ENCODE assay signal across 9 mouse cellular contexts in genomic region chr9:101200627-101201026, GRCm38 (mm10). TPM values are rescaled to one million over a fixed set of nuclear protein-coding genes. Genes with fewer than 3 reads are reported as not detected.
DNase-seq lines count a peak whose midpoint lies in the region; ATAC-seq and TF ChIP-seq lines count a peak whose summit lies in the region.
"Had no signal": no experiment of that assay in that cellular context is flagged by ENCODE, and none has a peak within 500 bp of the region (broad histone marks: within the 10 kb centered on the region; RNA-seq: fewer than 3 reads in every experiment).

No protein-coding gene starts in this region.

- no peak for ATAC-seq in kidney, embryonic 16.5 days (ENCODE audit: low FRiP score, low TSS enrichment)
- ATAC-seq in limb, embryonic 14.5 days (ENCODE audit: low FRiP score, low read depth) = peak; percentile 63

- H3K4me2 ChIP-seq in kidney, embryonic 16.5 days (replicated peaks; ENCODE audit: low read depth, low read length) = no peak overlapping the region
- no peak overlapping the region for H3K4me2 ChIP-seq in limb, embryonic 14.5 days (replicated peaks; ENCODE audit: low read depth, low read length, severe bottlenecking)

- no peak for TF ChIP-seq CTCF in brain, embryonic 14.5 days (IDR thresholded peaks at IDR 0.05; ENCODE audit: borderline replicate concordance, extremely low read depth, insufficient read depth, insufficient read length)

- H3K9me3 ChIP-seq in kidney, embryonic 16.5 days (ENCODE audit: low read length) = no peaks in the 10 kb centered on the region
- H3K9me3 ChIP-seq in limb, embryonic 14.5 days (ENCODE audit: control insufficient read depth, low read length) = no peaks in the 10 kb centered on the region
- H3K9me3 ChIP-seq: forebrain, embryonic 10.5 days had no signal

- H3K4me1 ChIP-seq in kidney, embryonic 16.5 days (ENCODE audit: insufficient read depth, low read length) = peaks cover 6% of the 10 kb centered on the region
- H3K4me1 ChIP-seq in limb, embryonic 14.5 days (ENCODE audit: control insufficient read depth, insufficient read depth, low read length) = peaks cover 11% of the 10 kb centered on the region

- TF ChIP-seq POLR2A in brain, embryonic 14.5 days (IDR thresholded peaks at IDR 0.05; ENCODE audit: borderline replicate concordance, extremely low read depth, insufficient read depth, insufficient read length, poor library complexity, severe bottlenecking) = no peak
- no peak for TF ChIP-seq POLR2A in limb, embryonic 14.5 days (IDR thresholded peaks at IDR 0.05; ENCODE audit: borderline replicate concordance, extremely low read depth, insufficient read depth, insufficient read length)

- no peak for DNase-seq in kidney, postnatal 10 days
- DNase-seq in brain, embryonic 14.5 days (ENCODE audit: low read depth) = peak; percentile 38
- DNase-seq in heart, adult 9 months (ENCODE audit: low spot score in 2 of 2) = peak; percentile 41 to 48
- peak; percentile 35 for DNase-seq in limb, embryonic 14.5 days (ENCODE audit: low spot score)
- no peak for DNase-seq in ovary, postnatal 36 days (ENCODE audit: low spot score)
- DNase-seq in layer of hippocampus, postnatal 36 days = no peak
- DNase-seq: kidney, postnatal 36 days had no signal

- no peak overlapping the region for H3K9ac ChIP-seq in kidney, embryonic 16.5 days (replicated peaks; ENCODE audit: low read length)
- H3K9ac ChIP-seq in limb, embryonic 14.5 days (ENCODE audit: low read depth, low read length, severe bottlenecking) = no peak overlapping the region

- WGBS in kidney, embryonic 16.5 days = 60% methylated on average over 5 of the region's 5 CpGs
- 18% methylated on average over 5 of the region's 5 CpGs for WGBS in limb, embryonic 14.5 days

- no peaks in the 10 kb centered on the region for H3K36me3 ChIP-seq in kidney, embryonic 16.5 days (ENCODE audit: insufficient read depth, low read length)
- H3K36me3 ChIP-seq in limb, embryonic 14.5 days (ENCODE audit: control insufficient read depth, insufficient read depth, low read length) = no peaks in the 10 kb centered on the region; the same call in 1 of the 2 replicates
- H3K36me3 ChIP-seq: forebrain, embryonic 10.5 days had no signal

- no peaks in the 10 kb centered on the region for H3K27me3 ChIP-seq in kidney, embryonic 16.5 days (ENCODE audit: insufficient read depth, low read length)
- no peaks in the 10 kb centered on the region for H3K27me3 ChIP-seq in limb, embryonic 14.5 days (ENCODE audit: control insufficient read depth, insufficient read depth, low read length)

- 0 out of 2 replicates have a peak overlapping the region, but pooled peaks have one; percentile 30 for H3K27ac ChIP-seq in kidney, embryonic 16.5 days (ENCODE audit: low read length)
- 0 out of 2 replicates have a peak overlapping the region, but pooled peaks have one; percentile 19 for H3K27ac ChIP-seq in limb, embryonic 14.5 days (replicated peaks; ENCODE audit: low read depth, low read length)
- H3K27ac ChIP-seq: forebrain, embryonic 10.5 days had no signal

- no peak overlapping the region for H3K4me3 ChIP-seq in kidney, embryonic 16.5 days (ENCODE audit: low read length)
- no peak overlapping the region for H3K4me3 ChIP-seq in limb, embryonic 14.5 days (replicated peaks; ENCODE audit: low read length)
- H3K4me3 ChIP-seq: forebrain, embryonic 10.5 days had no signal

RNA-seq across cellular contexts. Expression of gene Ppp2r3a, which starts 51.0 kb away (rescaled TPM):
- 15.7 and 18.8 TPM in 2 replicates for polyA plus RNA-seq in kidney, embryonic 16.5 days (2015; fragmentation: Nextera tagmentation; extraction: Ambion mirVana)
- 22.3 and 35.4 TPM in 2 replicates for polyA plus RNA-seq in brain, embryonic 14.5 days (2012; rRNA removed)
- 17.2 and 18.0 TPM in 2 replicates for polyA plus RNA-seq in limb, embryonic 14.5 days (2012; rRNA removed)
- 22.0 and 23.2 TPM in 2 replicates for polyA plus RNA-seq in limb, embryonic 14.5 days (2014; fragmentation: Nextera tagmentation; extraction: Ambion mirVana)
- total RNA-seq in layer of hippocampus, postnatal 36 days (2021) = 10 to 100 TPM; 26.5 to 32.1 TPM

Comparison
In these comparisons a context has a peak if more than half of its experiments do, and no peak if none do; other contexts are left out.
1. DNase-seq: peak in brain, embryonic 14.5 days (single experiment), heart, adult 9 months (2 of 2) and limb, embryonic 14.5 days (single experiment); none in kidney, postnatal 10 days (single experiment), ovary, postnatal 36 days (single experiment) and layer of hippocampus, postnatal 36 days (0 of 2).